Mouse (Mus musculus) WW6 (cell line): ENCODE data around the gene Col3a1.
A peak's percentile ranks its signal among the peaks of the same experiment; 100 is the strongest.

Experiments
- DNase-seq: peaks from one replicate; pipeline ENCODE4 v3.0.0-alpha.2; 2013; ENCODE audit warnings: low read depth, low spot score

Col3a1 gene

GRCm38 (mm10) chr1:45311388-45311787 lies at the start of gene Col3a1:
Gene Col3a1, plus strand, starts transcription at chr1:45311538.
- DNase-seq: no peak

- DNase-seq: no peak
These were observed 41.9 kb upstream of the Col3a1 start for GRCm38 (mm10) chr1:45269421-45269820.

GRCm38 (mm10) chr1:45276006-45276539 lies 35.3 kb upstream of the Col3a1 start:
- no peak for DNase-seq

GRCm38 (mm10) chr1:45287954-45288353 lies 23.4 kb upstream of the Col3a1 start:
- no peak for DNase-seq

GRCm38 (mm10) chr1:45290037-45290436 lies 21.3 kb upstream of the Col3a1 start:
- no peak for DNase-seq

- DNase-seq: no peak
These were observed 11.8 kb upstream of the Col3a1 start for GRCm38 (mm10) chr1:45299394-45300119.

- no peak for DNase-seq
These were observed 7.1 kb upstream of the Col3a1 start for GRCm38 (mm10) chr1:45304273-45304672.

GRCm38 (mm10) chr1:45309015-45309414 lies 2.3 kb upstream of the Col3a1 start:
- no peak for DNase-seq

GRCm38 (mm10) chr1:45311962-45312361 lies 624 bp downstream of the Col3a1 start:
- DNase-seq: no peak

- no peak for DNase-seq
These were observed 1.5 kb downstream of the Col3a1 start for GRCm38 (mm10) chr1:45312870-45313269.

- peak; percentile 1 for DNase-seq
These were observed 2.5 kb downstream of the Col3a1 start for GRCm38 (mm10) chr1:45313696-45314295.

- DNase-seq: no peak
These were observed 4.6 kb downstream of the Col3a1 start for GRCm38 (mm10) chr1:45315767-45316528.

GRCm38 (mm10) chr1:45318241-45318640 lies 6.9 kb downstream of the Col3a1 start:
- DNase-seq: no peak

- DNase-seq: no peak
These were observed 9.5 kb downstream of the Col3a1 start for GRCm38 (mm10) chr1:45320861-45321260.

- DNase-seq: no peak
These were observed 17.8 kb downstream of the Col3a1 start for GRCm38 (mm10) chr1:45329149-45329548.

GRCm38 (mm10) chr1:45355944-45356343 lies 44.6 kb downstream of the Col3a1 start:
- no peak for DNase-seq

- DNase-seq: peak; percentile 53
These were observed 46.7 kb downstream of the Col3a1 start for GRCm38 (mm10) chr1:45358020-45358419.

GRCm38 (mm10) chr1:45359147-45359546 lies 47.8 kb downstream of the Col3a1 start:
- DNase-seq: no peak

GRCm38 (mm10) chr1:45359673-45360072 lies 48.3 kb downstream of the Col3a1 start:
- DNase-seq: no peak

GRCm38 (mm10) chr1:45363274-45363673 lies 51.9 kb downstream of the Col3a1 start:
- DNase-seq: no peak

- no peak for DNase-seq
These were observed 54.1 kb downstream of the Col3a1 start for GRCm38 (mm10) chr1:45365427-45365826.

- DNase-seq: no peak
These were observed 68.8 kb downstream of the Col3a1 start for GRCm38 (mm10) chr1:45379992-45380690.
